Mouse (Mus musculus) gastrocnemius, adult 8-10 months (tissue): ENCODE results near the gene Wfdc5. TPM values are rescaled to one million over a fixed set of nuclear protein-coding genes. Genes with fewer than 3 reads are reported as not detected.

ENCODE experiments used
- DNase-seq, 2 experiments: peaks; one replicate each; pipeline ENCODE4 v3.0.0; 2022; ENCODE audit warnings: low spot score in 2 of 2
- total RNA-seq, 4 experiments: library from RNA; stranded (reverse); gene quantifications; 2 replicates each; pipeline ENCODE4 v1.2.4; 2022

Gene Wfdc5
- total RNA-seq, 4 experiments from 2014 or later, result 0.19 TPM; not detected in 3

DNA sequence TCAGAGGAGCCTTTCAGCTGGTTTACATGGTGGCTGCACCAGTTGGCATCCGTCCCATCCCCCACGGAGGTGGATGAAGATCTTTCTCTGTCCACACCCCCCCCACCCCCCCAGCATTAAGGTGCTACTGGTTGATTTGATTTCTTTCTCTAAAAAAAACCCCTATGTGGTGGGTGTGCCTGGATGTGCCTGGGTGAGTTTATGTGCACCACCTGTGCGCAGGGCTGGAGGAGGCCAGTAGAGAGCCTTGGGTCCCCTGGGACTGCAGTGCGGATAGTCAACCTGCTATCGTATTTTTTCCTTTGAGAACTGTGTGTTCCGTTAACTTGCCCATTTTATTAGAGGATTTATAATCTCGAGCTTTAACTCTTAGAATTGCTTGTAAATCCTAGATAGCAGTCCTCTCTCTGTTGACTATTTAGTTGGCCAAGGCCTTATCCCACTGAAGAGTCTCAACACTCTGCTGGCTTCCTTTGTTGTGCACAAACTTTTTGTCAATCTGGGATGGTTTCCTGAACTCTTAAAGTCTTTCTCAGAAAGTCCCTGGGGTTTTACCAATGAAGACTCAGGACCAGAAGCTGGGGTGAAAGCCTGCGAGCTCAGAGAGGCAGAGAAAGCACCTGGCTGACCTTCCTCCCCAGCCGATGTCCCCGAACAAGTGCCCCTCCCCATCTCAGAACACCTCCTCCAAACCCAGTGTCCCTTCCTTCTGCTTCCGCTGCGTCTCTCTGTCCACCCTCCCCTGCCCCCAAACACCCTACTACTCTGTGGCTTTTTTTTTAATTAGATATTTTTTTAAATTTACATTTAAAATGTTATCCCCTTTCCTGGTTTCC lies 53.7 kb downstream of the Wfdc5 start:
- DNase-seq, result no peak

DNA sequence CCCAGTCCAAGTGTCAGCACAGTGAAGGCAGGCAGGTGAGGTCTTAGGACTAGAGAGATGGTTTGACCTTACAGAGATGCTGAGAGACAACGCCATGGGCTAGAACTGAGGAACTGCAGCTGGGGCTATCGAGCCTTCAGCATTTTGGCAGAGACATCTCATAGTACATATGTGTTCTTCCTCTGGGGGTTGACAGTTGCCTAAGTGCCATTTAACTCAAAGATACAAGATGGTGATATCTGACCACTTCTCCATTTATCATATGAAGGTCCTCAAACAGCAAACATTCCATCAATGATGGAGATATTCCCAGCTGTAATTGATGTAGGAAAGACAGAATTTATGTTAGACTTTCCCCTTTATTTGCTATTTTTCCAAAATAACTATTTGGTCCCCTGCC lies 55.2 kb downstream of the Wfdc5 start:
- no peak for DNase-seq

DNA sequence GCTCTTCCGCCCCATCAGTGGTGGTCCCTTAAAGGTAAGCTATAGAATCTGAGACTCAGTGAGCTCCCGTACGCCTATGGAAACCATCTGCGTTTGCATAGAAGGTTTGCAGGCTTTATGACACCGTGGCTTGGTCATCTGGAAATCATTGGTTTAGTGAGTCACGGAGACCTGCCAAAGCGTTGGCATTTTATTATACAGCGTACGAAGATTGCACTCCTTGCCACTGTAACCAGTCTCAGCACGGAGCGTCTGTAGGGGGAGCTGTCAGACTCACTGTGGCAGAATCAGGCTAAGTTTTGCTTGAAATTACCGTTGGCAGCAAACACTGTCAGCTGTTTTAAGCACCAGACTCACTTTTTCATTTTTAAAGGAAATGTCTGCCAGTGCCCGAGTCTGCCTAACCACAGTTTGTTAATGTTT lies 56.0 kb downstream of the Wfdc5 start:
- peak in 1 of 2 experiments; percentile 25 for DNase-seq

Other genes with a start within 250 kb of the Wfdc5 start
- 10 to 100 TPM; 39.0 to 41.5 (median 39.9) TPM for gene Ywhab, start 187.8 kb downstream of the Wfdc5 start, total RNA-seq
- under 1 TPM in 1 of 4 experiments, not detected in 3; 0.31 TPM for gene Pabpc1l, start 157.3 kb downstream of the Wfdc5 start, total RNA-seq
- gene Stk4, start 112.4 kb downstream of the Wfdc5 start, total RNA-seq, result 1 to 10 TPM; 6.2 to 8.5 (median 7.2) TPM
- gene Tomm34, start 111.6 kb downstream of the Wfdc5 start, total RNA-seq, result 10 to 100 TPM; 12.7 to 15.9 (median 13.6) TPM
- 1 to 10 TPM in 3 of 4 experiments, under 1 TPM in 1; 0.54 to 1.8 (median 1.4) TPM for gene Kcns1, start 11.6 kb downstream of the Wfdc5 start, total RNA-seq
- gene Wfdc12, start 7.9 kb upstream of the Wfdc5 start, total RNA-seq, result not detected
- gene Wfdc15a, start 17.4 kb upstream of the Wfdc5 start, total RNA-seq, result not detected
- gene Wfdc15b, start 38.9 kb upstream of the Wfdc5 start, total RNA-seq, result not detected
- not detected for gene Svs2, start 55.7 kb upstream of the Wfdc5 start, total RNA-seq
- not detected for gene Svs3b, start 73.9 kb upstream of the Wfdc5 start, total RNA-seq
- not detected for gene Svs4, start 95.7 kb upstream of the Wfdc5 start, total RNA-seq
- gene Svs3a, start 106.5 kb upstream of the Wfdc5 start, total RNA-seq, result not detected
- gene Svs6, start 134.0 kb upstream of the Wfdc5 start, total RNA-seq, result not detected
- gene Svs5, start 150.0 kb upstream of the Wfdc5 start, total RNA-seq, result not detected
- gene Slpi, start 206.4 kb upstream of the Wfdc5 start, total RNA-seq, result under 1 TPM in 1 of 4 experiments, not detected in 3; 0.67 TPM
- gene Rbpjl, start 220.4 kb upstream of the Wfdc5 start, total RNA-seq, result not detected
- under 1 TPM; 0.27 to 0.99 (median 0.44) TPM for gene Matn4, start 222.4 kb upstream of the Wfdc5 start, total RNA-seq